Mouse (Mus musculus) liver, postnatal 0 days (tissue): ENCODE data around the gene Acacb.
A peak's percentile ranks its signal among the peaks of the same experiment; 100 is the strongest.

Source experiments
- CTCF ChIP-seq: sonication (generic); IDR thresholded peaks from 2 replicates; pipeline ENCODE4 v1.5.1; 2016; ENCODE audit warnings: antibody characterized with exemption, low read depth
- EP300 ChIP-seq: IDR thresholded peaks from 2 replicates; pipeline ENCODE4 v1.6.1; 2016; ENCODE audit warnings: antibody characterized with exemption, low read depth, mild to moderate bottlenecking

GRCm38 (mm10) chr5:114188900-114189464 is 42.6 kb downstream of the Acacb start:
- TF ChIP-seq CTCF (peak; percentile 40), EP300 (no peak)
